Mouse (Mus musculus) erythroblast, adult 5-6 weeks (primary cell): Measurements from ENCODE around the gene Spred1. TPM values are rescaled to one million over a fixed set of nuclear protein-coding genes. Genes with fewer than 3 reads are reported as not detected.

Experiments
- ATAC-seq: replicated peaks from 2 replicates; pipeline ENCODE4 v1.8.0; 2016; ENCODE audit warnings: moderate number of reproducible peaks, mild to moderate bottlenecking, moderate TSS enrichment, inconsistent platforms; ENCODE audit not compliant: poor library complexity, low FRiP score, severe bottlenecking
- total RNA-seq, 2 experiments: library from RNA; stranded (forward) in 1 of 2; stranded (reverse) in 1 of 2; fragments of 150-400 nt in 1 of 2; fragments of 200-764, 138-1000 nt in 1 of 2; gene quantifications; 2 replicates each; pipeline versions ENCODE4 v1.2.3 to v1.2.4; 2015 to 2017; ENCODE audit warnings: low replicate concordance in 2 of 2

Gene Spred1
- total RNA-seq, 2 experiments from 2014 or later: 3.1 to 3.2 TPM

DNA sequence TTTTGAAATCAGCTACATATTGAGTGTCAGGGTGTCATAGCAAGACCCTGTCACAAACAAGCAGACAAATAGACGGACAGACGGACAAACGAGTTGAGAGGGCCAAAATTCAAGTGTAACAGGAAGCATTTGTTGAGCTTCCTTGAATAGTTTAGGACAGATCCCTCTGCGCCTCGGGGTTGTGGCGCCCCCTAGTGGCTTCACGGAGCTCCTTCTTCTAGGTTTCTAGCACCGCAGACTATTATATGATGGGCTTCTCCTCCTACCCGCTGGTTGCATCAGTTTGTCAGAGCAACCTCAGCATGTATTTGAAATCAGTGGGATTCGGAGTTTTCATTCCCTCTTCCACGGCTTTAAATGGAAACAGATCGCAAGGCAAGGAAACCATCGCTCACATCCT, 110.1 kb downstream of the Spred1 start:
- ATAC-seq: no peak; the same call in 1 of the 2 replicates

Other genes with a start within 250 kb of the Spred1 start
- not detected in 2 replicates for gene Tmco5, start 242.7 kb upstream of the Spred1 start, total RNA-seq (2015; ENCODE audit: low replicate concordance)
- gene Tmco5, start 242.7 kb upstream of the Spred1 start, total RNA-seq (2017; ENCODE audit: low replicate concordance): not detected in 2 replicates
- gene Fam98b, start 128.4 kb downstream of the Spred1 start, total RNA-seq (2015; ENCODE audit: low replicate concordance): 11.5 and 16.3 TPM in 2 replicates
- 0.28 and 4.1 TPM in 2 replicates for gene Fam98b, start 128.4 kb downstream of the Spred1 start, total RNA-seq (2017; ENCODE audit: low replicate concordance)
- 0.21 TPM in 1 of 2 replicates, not detected in the other for gene Rasgrp1, start 221.6 kb downstream of the Spred1 start, total RNA-seq (2015; ENCODE audit: low replicate concordance)
- 0.17 TPM in 1 of 2 replicates, not detected in the other for gene Rasgrp1, start 221.6 kb downstream of the Spred1 start, total RNA-seq (2017; ENCODE audit: low replicate concordance)